Mouse (Mus musculus): ENCODE data around the gene Rab11fip5. TPM values are rescaled to one million over a fixed set of nuclear protein-coding genes. Genes with fewer than 3 reads are reported as not detected.
A peak's percentile ranks its signal among the peaks of the same experiment; 100 is the strongest.

Gene Rab11fip5
- polyA plus RNA-seq, 1 experiment = 24.8 TPM

DNA sequence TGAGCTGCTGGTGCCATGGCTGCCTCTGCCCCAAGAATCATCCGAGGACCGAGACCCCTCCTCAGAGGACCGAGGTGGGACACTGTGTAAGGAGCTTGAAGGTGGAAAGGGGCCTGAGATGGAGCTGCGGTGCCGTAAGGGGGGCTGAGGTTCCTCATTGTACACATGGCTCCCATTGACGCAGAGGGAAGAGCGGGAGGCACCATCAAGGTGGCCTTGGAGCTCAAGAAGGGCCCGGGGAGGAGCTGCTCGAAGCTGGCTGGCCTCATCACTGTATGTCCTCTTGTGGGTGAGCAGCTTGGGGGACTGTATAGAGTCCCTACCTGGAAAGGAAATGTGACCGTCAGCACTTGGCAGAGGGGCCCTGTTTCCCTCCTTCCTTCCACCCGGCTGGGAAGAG, 26.3 kb downstream of the Rab11fip5 start:
- Histone ChIP-seq H3K36me3 (ENCODE audit: control insufficient read depth, insufficient read depth) (no peaks in the 10 kb centered on the region), H3ac (ENCODE audit: control insufficient read depth, insufficient read length) (no peak overlapping the region), H3K4me3 (no peak overlapping the region), H3K27me3 (ENCODE audit: control insufficient read depth, insufficient read depth, insufficient read length) (no peaks in the 10 kb centered on the region), H3K79me2 (ENCODE audit: control insufficient read depth, insufficient read depth) (no peaks in the 10 kb centered on the region), H3K4me2 (ENCODE audit: low read depth) (no peak overlapping the region)
- no peak for TF ChIP-seq SRF (IDR thresholded peaks at IDR 0.05; ENCODE audit: control insufficient read depth, insufficient read length, low read depth)
- no peak for TF ChIP-seq USF1 (IDR thresholded peaks at IDR 0.05; ENCODE audit: low read depth)
- no peak for TF ChIP-seq MAX (IDR thresholded peaks at IDR 0.05; ENCODE audit: low read depth)
- no peak for TF ChIP-seq E2F4 (IDR thresholded peaks at IDR 0.05; ENCODE audit: insufficient read depth)
- TF ChIP-seq MYOD1 (IDR thresholded peaks at IDR 0.05; ENCODE audit: control insufficient read depth in 1 of 3, insufficient read length in 2 of 3, low read depth in 2 of 3) = no peak
- TF ChIP-seq POLR2AphosphoS2 (IDR thresholded peaks at IDR 0.05; ENCODE audit: insufficient read length, low read depth) = no peak
- no peak for TF ChIP-seq MYOG (IDR thresholded peaks at IDR 0.05; ENCODE audit: control insufficient read depth in 1 of 3, insufficient read depth in 1 of 3, insufficient read length in 2 of 3, low read depth in 2 of 3)
- no peak for TF ChIP-seq TCF12 (IDR thresholded peaks at IDR 0.05; ENCODE audit: insufficient read depth, poor library complexity, severe bottlenecking)

DNA sequence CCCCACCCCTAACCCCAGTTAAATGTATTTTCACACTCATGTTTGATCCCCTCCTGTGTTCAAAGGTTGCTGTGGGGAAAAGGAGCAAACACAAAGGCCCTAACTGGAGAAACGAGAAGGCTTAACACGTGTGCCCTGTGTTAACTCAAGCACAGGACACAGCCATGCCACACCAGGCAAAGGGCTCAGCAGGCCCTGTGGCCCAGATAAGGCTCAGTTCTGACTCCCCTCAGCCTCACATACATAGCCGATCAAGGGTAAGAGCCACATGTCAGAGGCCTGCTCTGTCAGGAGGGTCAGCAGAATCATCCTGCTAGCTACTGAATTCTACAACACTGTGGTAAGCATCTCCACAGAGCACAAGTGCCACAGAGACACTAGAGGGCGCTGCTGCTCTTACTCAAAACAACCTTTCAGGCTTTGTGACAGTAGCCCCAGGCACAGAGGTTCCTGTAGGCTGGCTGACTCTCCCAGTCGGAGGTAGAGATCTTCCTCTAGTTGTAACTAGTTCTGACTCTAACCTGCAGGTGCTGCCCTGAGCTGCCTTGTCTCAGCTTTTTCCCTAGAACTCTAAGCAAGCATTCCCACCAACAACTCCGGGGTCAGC, 28.3 kb downstream of the Rab11fip5 start:
- Histone ChIP-seq H3K27me3 (ENCODE audit: control insufficient read depth, insufficient read depth, insufficient read length) (no peaks in the 10 kb centered on the region), H3K4me2 (ENCODE audit: low read depth) (no peak overlapping the region), H3K36me3 (ENCODE audit: control insufficient read depth, insufficient read depth) (no peaks in the 10 kb centered on the region), H3K79me2 (ENCODE audit: control insufficient read depth, insufficient read depth) (no peaks in the 10 kb centered on the region), H3K4me3 (no peak overlapping the region), H3ac (ENCODE audit: control insufficient read depth, insufficient read length) (no peak overlapping the region)
- no peak for TF ChIP-seq REST (IDR thresholded peaks at IDR 0.05; ENCODE audit: insufficient read depth, insufficient read length)
- no peak for TF ChIP-seq MAX (IDR thresholded peaks at IDR 0.05; ENCODE audit: low read depth)
- no peak for TF ChIP-seq USF1 (IDR thresholded peaks at IDR 0.05; ENCODE audit: low read depth)
- no peak for TF ChIP-seq POLR2AphosphoS2 (IDR thresholded peaks at IDR 0.05; ENCODE audit: insufficient read length, low read depth)
- TF ChIP-seq E2F4 (IDR thresholded peaks at IDR 0.05; ENCODE audit: insufficient read depth) = no peak
- no peak for TF ChIP-seq POLR2A (IDR thresholded peaks at IDR 0.05; ENCODE audit: insufficient read length, low read depth)
- no peak for TF ChIP-seq TCF3 (IDR thresholded peaks at IDR 0.05; ENCODE audit: insufficient read length, low read depth)
- TF ChIP-seq CEBPB (IDR thresholded peaks at IDR 0.05; ENCODE audit: insufficient read depth, poor library complexity, severe bottlenecking) = no peak
- no peak for TF ChIP-seq SRF (IDR thresholded peaks at IDR 0.05; ENCODE audit: control insufficient read depth, insufficient read length, low read depth)
- no peak for TF ChIP-seq TCF12 (IDR thresholded peaks at IDR 0.05; ENCODE audit: insufficient read depth, poor library complexity, severe bottlenecking)
- no peak for TF ChIP-seq MYOD1 (IDR thresholded peaks at IDR 0.05; ENCODE audit: control insufficient read depth in 1 of 3, insufficient read length in 2 of 3, low read depth in 2 of 3)
- TF ChIP-seq MYOG (IDR thresholded peaks at IDR 0.05; ENCODE audit: control insufficient read depth in 1 of 3, insufficient read depth in 1 of 3, insufficient read length in 2 of 3, low read depth in 2 of 3) = no peak

DNA sequence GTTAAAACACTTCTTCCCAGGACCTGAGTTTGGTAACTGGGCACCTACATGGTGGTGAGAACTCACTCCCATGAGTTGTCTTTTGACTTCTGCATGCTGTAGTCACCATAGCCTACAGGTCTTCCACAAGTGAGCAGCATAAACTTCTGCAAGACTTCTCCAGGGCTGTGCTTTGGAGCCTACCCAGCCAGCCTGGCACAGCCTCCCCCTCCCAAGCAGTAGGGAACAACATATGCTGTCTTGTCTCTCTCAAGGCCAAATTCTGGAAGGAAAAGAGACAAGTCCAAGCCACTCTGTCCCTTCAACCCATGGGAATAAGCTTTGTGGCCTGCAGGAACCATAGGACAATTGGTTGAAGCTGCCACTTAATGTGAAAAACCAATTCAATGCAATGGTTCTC, 29.5 kb downstream of the Rab11fip5 start:
- Histone ChIP-seq H3K4me2 (ENCODE audit: low read depth) (no peak overlapping the region), H3K4me3 (no peak overlapping the region), H3ac (ENCODE audit: control insufficient read depth, insufficient read length) (no peak overlapping the region), H3K27me3 (ENCODE audit: control insufficient read depth, insufficient read depth, insufficient read length) (no peaks in the 10 kb centered on the region), H3K36me3 (ENCODE audit: control insufficient read depth, insufficient read depth) (no peaks in the 10 kb centered on the region), H3K79me2 (ENCODE audit: control insufficient read depth, insufficient read depth) (no peaks in the 10 kb centered on the region)
- no peak for TF ChIP-seq MYOD1 (IDR thresholded peaks at IDR 0.05; ENCODE audit: control insufficient read depth in 1 of 3, insufficient read length in 2 of 3, low read depth in 2 of 3)
- TF ChIP-seq POLR2A (IDR thresholded peaks at IDR 0.05; ENCODE audit: insufficient read length, low read depth) = no peak
- no peak for TF ChIP-seq CEBPB (IDR thresholded peaks at IDR 0.05; ENCODE audit: insufficient read depth, poor library complexity, severe bottlenecking)
- no peak for TF ChIP-seq POLR2AphosphoS2 (IDR thresholded peaks at IDR 0.05; ENCODE audit: insufficient read length, low read depth)
- TF ChIP-seq TCF12 (IDR thresholded peaks at IDR 0.05; ENCODE audit: insufficient read depth, poor library complexity, severe bottlenecking) = no peak

DNA sequence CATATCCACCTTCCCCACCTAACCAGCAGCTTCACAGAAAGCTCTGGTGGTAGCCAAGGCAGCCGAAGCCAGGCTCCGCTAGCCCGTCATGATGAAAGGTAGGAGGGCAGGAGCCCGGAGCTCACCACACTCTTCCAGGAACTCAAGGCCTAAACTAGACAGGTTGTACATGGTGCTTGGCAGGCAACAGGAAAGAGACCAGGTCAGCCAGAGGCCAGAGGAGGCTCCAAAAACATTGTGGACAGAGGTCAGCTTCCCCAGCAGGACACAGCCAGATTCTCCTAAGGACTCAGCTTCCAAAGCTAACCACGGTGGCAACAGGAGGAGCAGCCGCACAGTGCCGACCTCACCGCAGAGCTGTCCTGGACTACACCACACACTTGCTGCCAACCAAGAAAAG, 31.4 kb downstream of the Rab11fip5 start:
- Histone ChIP-seq H3K4me3 (no peak overlapping the region), H3K27me3 (ENCODE audit: control insufficient read depth, insufficient read depth, insufficient read length) (no peaks in the 10 kb centered on the region), H3K4me2 (ENCODE audit: low read depth) (no peak overlapping the region), H3K79me2 (ENCODE audit: control insufficient read depth, insufficient read depth) (no peaks in the 10 kb centered on the region), H3ac (ENCODE audit: control insufficient read depth, insufficient read length) (no peak overlapping the region), H3K36me3 (ENCODE audit: control insufficient read depth, insufficient read depth) (no peaks in the 10 kb centered on the region)
- TF ChIP-seq TCF3 (IDR thresholded peaks at IDR 0.05; ENCODE audit: insufficient read length, low read depth) (no peak), TCF12 (IDR thresholded peaks at IDR 0.05; ENCODE audit: insufficient read depth, poor library complexity, severe bottlenecking) (no peak), MYOG (IDR thresholded peaks at IDR 0.05; ENCODE audit: control insufficient read depth in 1 of 3, insufficient read depth in 1 of 3, insufficient read length in 2 of 3, low read depth in 2 of 3) (peak in 2 of 3 experiments; percentile 40 to 45), MAX (IDR thresholded peaks at IDR 0.05; ENCODE audit: low read depth) (no peak), SRF (IDR thresholded peaks at IDR 0.05; ENCODE audit: control insufficient read depth, insufficient read length, low read depth) (no peak), REST (IDR thresholded peaks at IDR 0.05; ENCODE audit: insufficient read depth, insufficient read length) (no peak), POLR2A (IDR thresholded peaks at IDR 0.05; ENCODE audit: insufficient read length, low read depth) (no peak), USF1 (IDR thresholded peaks at IDR 0.05; ENCODE audit: low read depth) (no peak)

DNA sequence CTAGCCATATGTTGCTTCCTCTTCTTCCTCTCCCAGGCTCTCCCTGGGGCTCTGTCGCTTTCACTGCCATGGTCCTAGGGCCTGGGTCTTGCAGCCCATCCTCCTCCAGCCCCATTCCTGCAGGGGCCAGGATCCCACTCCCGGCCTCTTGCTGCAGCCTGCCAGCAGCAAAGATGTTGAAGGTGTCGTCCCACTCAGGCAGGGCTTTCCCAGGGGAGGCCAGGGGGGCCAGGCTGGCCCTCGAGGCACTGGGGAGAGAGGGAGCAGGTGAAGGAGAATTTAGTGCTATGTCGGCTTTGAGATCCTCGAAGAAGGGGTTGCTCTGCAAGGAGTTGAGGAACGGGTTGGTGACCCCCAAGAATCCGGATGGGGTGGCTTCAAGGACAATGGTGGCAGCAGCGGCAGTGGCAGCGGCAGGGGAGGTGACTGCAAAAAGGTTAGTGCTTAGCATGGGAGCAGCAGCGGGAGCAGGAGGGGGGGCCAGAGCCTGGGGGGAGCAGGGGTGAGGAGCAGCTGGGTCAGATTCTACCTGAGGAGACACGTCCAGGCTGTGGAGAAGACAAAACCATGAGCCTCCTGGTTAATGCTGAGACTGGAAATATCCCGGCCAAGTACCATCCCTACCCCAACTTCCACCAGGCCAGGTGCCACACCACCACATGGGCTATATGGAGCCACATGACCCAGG, 32.5 kb downstream of the Rab11fip5 start:
- Histone ChIP-seq H3K36me3 (ENCODE audit: control insufficient read depth, insufficient read depth) (no peaks in the 10 kb centered on the region), H3K4me3 (no peak overlapping the region), H3K4me2 (ENCODE audit: low read depth) (no peak overlapping the region), H3ac (ENCODE audit: control insufficient read depth, insufficient read length) (no peak overlapping the region), H3K27me3 (ENCODE audit: control insufficient read depth, insufficient read depth, insufficient read length) (no peaks in the 10 kb centered on the region), H3K79me2 (ENCODE audit: control insufficient read depth, insufficient read depth) (no peaks in the 10 kb centered on the region)
- no peak for TF ChIP-seq CEBPB (IDR thresholded peaks at IDR 0.05; ENCODE audit: insufficient read depth, poor library complexity, severe bottlenecking)
- TF ChIP-seq USF1 (IDR thresholded peaks at IDR 0.05; ENCODE audit: low read depth) = no peak
- no peak for TF ChIP-seq MAX (IDR thresholded peaks at IDR 0.05; ENCODE audit: low read depth)
- no peak for TF ChIP-seq MYOG (IDR thresholded peaks at IDR 0.05; ENCODE audit: control insufficient read depth in 1 of 3, insufficient read depth in 1 of 3, insufficient read length in 2 of 3, low read depth in 2 of 3)
- TF ChIP-seq E2F4 (IDR thresholded peaks at IDR 0.05; ENCODE audit: insufficient read depth) = no peak

All from myocyte (in vitro differentiated cells).